Mouse (Mus musculus) left cerebral cortex, adult 8-10 months (tissue): ENCODE data around the gene Eif4a3. TPM values are rescaled to one million over a fixed set of nuclear protein-coding genes. Genes with fewer than 3 reads are reported as not detected.

Experiments
- DNase-seq, 2 experiments: peaks; one replicate each; pipeline ENCODE4 v3.0.0; 2022; ENCODE audit warnings: low spot score in 2 of 2
- total RNA-seq, 4 experiments: library from RNA; stranded (reverse); gene quantifications; 2 replicates each; pipeline ENCODE4 v1.2.4; 2022

The Eif4a3 gene
- total RNA-seq: 10 to 100 TPM; 79.6 to 92.5 (median 88.2) TPM

GRCm38 (mm10) chr11:119299391-119300245, at the start of gene Eif4a3:
TSS of gene Eif4a3 (minus strand) at chr11:119300089.
- peak; percentile 88 to 90 for DNase-seq

- DNase-seq: no peak
Observed at GRCm38 (mm10) chr11:119347125-119347524, 47.2 kb upstream of the Eif4a3 start.

DNA sequence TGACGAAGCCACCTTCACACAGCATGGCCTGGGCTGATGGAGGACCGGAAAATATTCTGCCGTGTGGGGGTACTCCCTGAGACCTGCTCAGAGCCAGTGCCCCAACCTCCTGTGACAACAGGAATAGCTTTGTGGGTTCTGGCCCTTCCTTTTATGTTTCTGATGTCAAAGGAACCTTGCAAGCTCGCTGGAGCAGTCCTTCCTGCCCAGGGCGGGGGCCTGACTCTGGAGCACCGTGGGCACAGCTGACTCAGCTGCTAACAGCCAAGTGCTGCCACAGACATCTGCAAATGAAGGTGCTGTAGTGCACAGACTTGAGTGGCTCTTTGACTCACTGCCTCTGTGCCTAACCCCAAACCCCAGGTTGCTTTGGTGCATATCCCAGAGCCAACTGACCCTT, 45.0 kb upstream of the Eif4a3 start:
- DNase-seq: no peak

DNA sequence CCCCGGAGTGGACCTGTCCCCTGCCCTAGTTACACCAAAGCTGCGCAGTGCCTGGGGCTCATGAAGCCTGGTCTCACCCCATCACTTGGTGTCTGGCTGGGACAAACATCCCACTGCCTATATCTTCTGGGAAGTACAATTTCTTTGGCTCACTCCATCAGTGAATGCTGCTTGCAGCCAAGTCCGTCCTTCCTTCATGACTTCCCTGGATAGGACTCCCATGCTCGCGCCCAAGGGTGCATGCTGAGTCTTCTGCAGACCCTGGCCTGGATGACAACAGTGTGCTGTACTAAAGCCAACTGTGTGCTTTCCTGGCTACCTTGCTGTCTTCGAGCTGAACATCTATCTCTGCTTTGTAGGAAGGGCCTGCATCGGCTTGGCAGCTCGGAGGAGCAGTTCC, 44.3 kb upstream of the Eif4a3 start:
- no peak for DNase-seq

GRCm38 (mm10) chr11:119339637-119340036, 39.7 kb upstream of the Eif4a3 start:
- peak; percentile 52 to 55 for DNase-seq

GRCm38 (mm10) chr11:119339179-119339578, 39.3 kb upstream of the Eif4a3 start:
- DNase-seq: no peak

DNA sequence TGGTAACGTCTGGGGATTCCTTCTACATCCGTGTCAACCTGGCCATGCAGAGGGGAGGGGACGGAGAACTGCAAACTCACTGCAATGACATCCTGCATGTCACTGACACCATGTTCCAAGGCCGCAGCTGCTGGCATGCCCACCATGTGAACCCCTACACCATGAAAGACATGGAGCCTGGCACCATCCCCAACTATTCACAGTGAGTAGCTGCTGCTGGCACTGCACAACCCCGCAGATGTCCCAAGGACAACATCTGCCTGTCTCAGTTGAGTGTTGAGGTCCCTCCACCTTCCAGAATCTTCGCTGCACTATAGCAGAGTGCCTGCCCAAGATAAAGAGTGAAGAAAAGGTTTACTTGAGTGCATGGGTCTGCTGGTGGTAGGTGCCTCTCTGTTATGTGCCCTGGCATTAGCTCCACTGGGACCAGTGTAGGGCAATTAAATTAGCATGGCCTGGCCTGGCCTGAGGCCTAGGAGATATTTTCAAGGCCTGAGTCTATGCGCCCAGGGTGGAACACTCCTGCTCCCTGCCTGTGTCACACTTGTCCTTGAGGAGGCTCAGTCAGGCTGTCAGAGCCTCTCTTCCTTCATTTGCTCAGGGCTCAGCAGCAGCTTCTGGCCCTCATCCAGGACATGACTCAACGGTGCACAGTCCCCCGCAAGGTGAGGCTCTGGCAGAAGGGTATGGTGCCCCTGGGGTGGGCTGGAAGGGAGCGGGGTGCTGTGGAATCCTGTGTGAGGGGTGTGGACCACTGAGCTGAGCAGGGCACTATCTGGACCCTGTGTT, 38.6 kb upstream of the Eif4a3 start:
- DNase-seq: no peak

GRCm38 (mm10) chr11:119331970-119332369, 32.1 kb upstream of the Eif4a3 start:
- DNase-seq: no peak

GRCm38 (mm10) chr11:119330592-119330991, 30.7 kb upstream of the Eif4a3 start:
- peak in 1 of 2 experiments; percentile 30 for DNase-seq

GRCm38 (mm10) chr11:119325068-119325467, 25.2 kb upstream of the Eif4a3 start:
- DNase-seq: no peak

GRCm38 (mm10) chr11:119322521-119322920, 22.6 kb upstream of the Eif4a3 start:
- no peak for DNase-seq

- no peak for DNase-seq
Observed at GRCm38 (mm10) chr11:119316720-119317119, 16.8 kb upstream of the Eif4a3 start.

DNA sequence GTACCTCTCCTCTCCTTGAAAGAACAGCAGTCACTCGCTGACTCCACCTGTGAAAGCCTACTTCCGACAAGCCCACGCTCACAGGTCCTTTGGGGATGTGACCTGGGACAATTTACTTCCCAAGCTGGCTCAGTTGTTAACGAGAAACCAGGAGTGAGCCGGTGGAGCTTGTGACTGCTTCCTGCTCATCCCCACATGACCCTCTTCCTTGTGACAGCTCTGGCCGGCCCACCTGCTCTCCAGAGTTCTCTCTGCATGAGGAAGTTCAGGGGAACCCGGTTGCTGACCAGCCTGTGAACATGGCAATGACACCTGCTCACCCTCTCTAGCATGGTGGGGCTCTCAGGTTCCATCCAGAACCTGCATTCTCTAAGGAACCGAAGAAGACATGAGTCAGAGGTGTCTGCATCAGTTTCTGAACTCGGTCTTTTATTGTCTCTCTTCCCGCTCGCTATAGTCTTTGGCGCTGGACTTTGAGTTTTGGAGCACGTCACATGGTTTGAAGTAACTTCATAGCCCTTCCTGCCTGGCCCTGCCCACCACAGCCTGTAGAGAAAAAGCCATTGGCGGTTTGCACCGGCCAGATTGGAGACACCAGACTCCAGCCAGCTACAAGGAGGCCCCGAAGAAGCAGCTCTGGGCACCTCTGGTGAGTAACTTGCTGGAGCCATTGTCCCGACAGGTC, 14.5 kb upstream of the Eif4a3 start:
- DNase-seq: no peak

DNA sequence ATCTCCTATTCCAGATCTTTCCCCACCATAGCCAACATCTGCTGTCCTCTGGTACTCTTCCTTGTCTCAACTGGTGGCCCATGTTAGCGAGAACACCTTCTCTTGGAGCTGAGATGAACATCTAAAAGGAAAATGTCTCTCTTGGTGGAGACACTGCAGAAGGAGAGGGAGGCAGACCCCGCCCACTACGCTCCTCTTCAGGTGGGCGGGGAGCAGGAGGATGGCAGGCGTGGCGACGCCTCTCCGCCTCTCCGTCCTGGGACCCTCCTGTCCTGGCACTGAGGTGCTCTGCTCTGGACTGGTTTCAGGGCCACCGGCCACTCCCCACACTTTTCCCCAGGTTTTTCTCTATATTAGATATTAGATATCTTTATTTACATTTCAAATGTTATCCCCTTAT, 10.7 kb upstream of the Eif4a3 start:
- DNase-seq: no peak

DNA sequence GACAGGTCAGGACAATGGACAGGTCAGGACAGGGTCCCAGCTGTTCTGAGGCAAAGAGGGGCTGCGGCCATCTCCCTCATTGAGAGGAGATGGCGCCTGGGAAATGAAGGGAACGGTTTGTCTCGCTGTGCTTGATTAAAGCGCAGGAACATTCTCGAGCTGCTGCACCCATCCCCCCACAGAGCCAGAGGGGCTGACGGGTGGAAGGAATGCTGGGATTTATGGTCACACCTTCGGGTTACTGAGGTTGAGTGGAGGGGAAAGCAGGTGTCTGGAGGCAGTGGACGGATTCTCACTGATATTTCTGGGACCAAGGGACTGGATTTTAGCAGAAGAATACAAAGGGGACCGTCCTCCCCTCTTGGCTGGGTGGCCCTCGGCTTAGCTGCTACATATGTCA, 8.0 kb upstream of the Eif4a3 start:
- DNase-seq: no peak

DNA sequence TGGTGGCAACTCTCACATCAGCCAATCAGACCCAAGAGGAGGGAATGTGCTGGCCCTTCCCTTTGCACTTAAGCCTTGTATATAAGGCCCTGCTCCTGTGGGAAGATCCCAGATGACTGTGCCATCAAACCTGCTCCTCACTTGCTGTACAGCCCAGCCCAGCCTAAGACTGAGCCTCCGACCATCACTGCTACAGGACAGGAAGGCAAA, 7.7 kb upstream of the Eif4a3 start, which contains the start of gene Card14:
Card14 (plus strand) TSS at position 111 of the 210 bp plus-strand sequence.
- DNase-seq: no peak

DNA sequence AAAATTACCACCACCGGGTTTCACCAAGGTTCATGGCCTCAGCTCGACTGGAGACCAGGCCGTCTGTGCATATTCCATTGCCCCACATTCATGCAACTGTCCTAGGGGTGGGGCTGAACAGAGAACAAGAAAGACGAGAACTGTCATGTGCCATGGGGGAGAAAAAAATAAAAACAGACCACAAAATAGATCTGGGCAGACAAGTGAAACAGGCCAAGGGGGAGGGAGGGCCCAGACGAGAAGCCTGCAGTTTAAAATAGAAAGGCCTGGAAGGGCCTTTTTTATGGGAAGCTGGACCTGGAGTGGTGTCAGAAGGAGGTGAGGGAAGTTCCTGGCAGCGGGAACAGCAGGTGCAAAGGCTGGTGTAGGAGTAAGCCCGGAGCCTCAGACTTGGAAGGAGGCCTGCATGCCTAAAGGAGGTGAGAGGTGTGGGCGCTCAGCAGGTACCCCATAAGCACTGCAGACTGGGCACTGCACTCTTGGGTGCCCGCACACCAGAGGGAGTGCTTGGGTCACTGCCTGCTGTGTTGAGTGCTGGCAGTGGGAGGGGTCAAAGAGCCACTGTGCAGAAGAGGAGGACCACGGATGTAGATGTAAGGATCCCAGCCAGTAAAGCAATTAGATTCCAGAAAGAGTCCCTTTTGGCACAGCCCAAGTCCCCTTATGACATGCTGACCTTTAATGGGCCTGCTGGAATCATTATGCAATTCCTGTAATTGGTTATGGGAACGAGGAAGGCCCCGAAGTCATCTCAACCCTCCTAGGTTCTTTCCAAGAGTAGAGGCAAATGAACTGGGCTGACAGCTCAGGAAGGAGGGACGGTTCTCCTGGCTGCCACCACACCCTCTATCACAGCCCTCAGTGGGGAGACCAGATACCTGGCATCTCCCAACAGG, 7.1 kb upstream of the Eif4a3 start:
- no peak for DNase-seq

GRCm38 (mm10) chr11:119304904-119305712, 5.2 kb upstream of the Eif4a3 start:
- DNase-seq: no peak

DNA sequence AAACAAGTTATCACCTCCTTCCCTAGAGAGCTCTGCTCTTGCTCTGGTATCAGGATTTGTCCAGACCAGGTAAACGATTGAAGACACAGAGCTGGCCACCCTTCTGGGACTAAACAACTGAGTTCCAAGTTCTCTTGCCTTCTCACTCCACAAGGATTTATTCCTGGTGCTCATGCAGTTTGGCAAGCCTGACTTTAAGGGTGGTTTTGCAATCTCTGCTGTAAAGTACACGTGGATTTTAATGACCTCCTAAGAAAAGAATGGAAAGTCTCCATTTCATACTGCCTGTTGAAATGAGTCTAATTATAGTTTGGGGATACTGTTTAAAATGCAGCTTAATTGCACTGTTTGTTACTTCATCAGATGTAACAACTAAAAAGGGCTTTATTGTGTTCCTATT, 1.1 kb upstream of the Eif4a3 start:
- DNase-seq: no peak

GRCm38 (mm10) chr11:119300246-119300935, 502 bp upstream of the Eif4a3 start:
- no peak for DNase-seq
